Mouse (Mus musculus) intestine, embryonic 14.5 days (tissue): ENCODE results near the gene Cry2. TPM values are rescaled to one million over a fixed set of nuclear protein-coding genes. Genes with fewer than 3 reads are reported as not detected.

Experiments used
- ATAC-seq: fragments of 200-750 bp; cut with Nextera tagmentation; replicated peaks from 2 replicates; pipeline ENCODE4 v1.8.0; 2017; ENCODE audit warnings: low read depth, moderate number of reproducible peaks, moderate TSS enrichment, moderate library complexity; ENCODE audit not compliant: low FRiP score, low TSS enrichment
- DNase-seq: peaks from one replicate; pipeline ENCODE4 v3.0.0-alpha.2; 2018; ENCODE audit warnings: low spot score
- H3K27ac ChIP-seq: fragments of 300-500 bp; sonication (generic); 2 replicates; pipeline ENCODE4 v1.5.1; 2014; ENCODE audit warnings: low read depth, mild to moderate bottlenecking, control low read depth
- H3K27me3 ChIP-seq: fragments of 300-500 bp; sonication (generic); replicated peaks from 2 replicates; pipeline ENCODE4 v1.6.1; 2014; ENCODE audit warnings: low read length, control low read depth; ENCODE audit not compliant: control insufficient read depth, insufficient read depth
- H3K36me3 ChIP-seq: fragments of 300-500 bp; sonication (generic); 2 replicates; pipeline ENCODE4 v1.6.1; 2014; ENCODE audit warnings: low read length, control low read depth; ENCODE audit not compliant: control insufficient read depth, insufficient read depth
- H3K4me1 ChIP-seq: fragments of 300-500 bp; sonication (generic); replicated peaks from 2 replicates; pipeline ENCODE4 v1.6.1; 2014; ENCODE audit warnings: low read length, control low read depth, mixed read lengths; ENCODE audit not compliant: control insufficient read depth, insufficient read depth
- H3K4me2 ChIP-seq: fragments of 300-500 bp; sonication (generic); 2 replicates; pipeline ENCODE4 v1.6.1; 2014; ENCODE audit warnings: low read length
- H3K4me3 ChIP-seq: fragments of 300-500 bp; sonication (generic); 2 replicates; pipeline ENCODE4 v1.5.1; 2014; ENCODE audit warnings: low read depth, low read length, control low read depth, mixed read lengths
- H3K9ac ChIP-seq: fragments of 300-500 bp; sonication (generic); 2 replicates; pipeline ENCODE4 v1.6.1; 2014; ENCODE audit warnings: mild to moderate bottlenecking, low read length
- H3K9me3 ChIP-seq: fragments of 300-500 bp; sonication (generic); 2 replicates; pipeline ENCODE4 v1.6.1; 2016; ENCODE audit warnings: low read length, control low read depth; ENCODE audit not compliant: control insufficient read depth
- WGBS: fragments of 180-500 bp; shearing (Covaris S2); extraction: QIAGEN DNeasy Blood & Tissue Kit; methylation state at CpG from one replicate; pipeline ENCODE4 v1.1.7; 2014; 5-methylcytosine and 5-hydroxymethylcytosine counted together
- polyA plus RNA-seq: library from polyadenylated mRNA; unstranded; fragments of >200 nt; fragmentation: Nextera tagmentation; extraction: Ambion mirVana; gene quantifications from 2 replicates; pipeline ENCODE4 v1.2.1, GENCODE M21; 2014

Gene Cry2
- polyA plus RNA-seq, 1 experiment from 2014 or later = 16.7 TPM

DNA sequence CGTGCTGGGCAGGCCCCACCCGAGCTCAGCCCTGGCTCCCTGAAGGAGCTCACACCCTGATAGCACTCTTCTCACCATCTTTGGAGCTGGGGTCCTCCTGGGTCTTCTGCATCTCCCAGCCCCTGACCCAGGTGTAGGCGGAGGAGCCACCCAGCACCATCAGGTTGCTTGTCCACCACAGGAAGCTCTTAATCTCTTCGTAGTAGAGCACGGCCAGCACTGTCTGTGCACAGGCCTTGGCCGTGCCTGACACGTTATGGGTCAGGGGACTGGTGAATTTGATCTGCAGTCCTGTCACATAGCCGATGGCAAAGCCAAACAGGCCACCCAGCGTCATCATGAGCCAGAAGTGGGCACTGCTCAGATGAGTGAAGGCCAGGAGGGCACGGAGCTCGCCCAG is 20.3 kb upstream of the Cry2 start:
- Histone ChIP-seq H3K9ac (no peak overlapping the region), H3K27me3 (no peaks in the 10 kb centered on the region), H3K27ac (no peak overlapping the region), H3K4me3 (no peak overlapping the region), H3K36me3 (peaks cover 18% of the 10 kb centered on the region), H3K4me1 (peaks cover 17% of the 10 kb centered on the region), H3K4me2 (no peak overlapping the region), H3K9me3 (no peaks in the 10 kb centered on the region)
- ATAC-seq = no peak
- 89% methylated on average over 11 of the region's 11 CpGs for WGBS
- no peak for DNase-seq

DNA sequence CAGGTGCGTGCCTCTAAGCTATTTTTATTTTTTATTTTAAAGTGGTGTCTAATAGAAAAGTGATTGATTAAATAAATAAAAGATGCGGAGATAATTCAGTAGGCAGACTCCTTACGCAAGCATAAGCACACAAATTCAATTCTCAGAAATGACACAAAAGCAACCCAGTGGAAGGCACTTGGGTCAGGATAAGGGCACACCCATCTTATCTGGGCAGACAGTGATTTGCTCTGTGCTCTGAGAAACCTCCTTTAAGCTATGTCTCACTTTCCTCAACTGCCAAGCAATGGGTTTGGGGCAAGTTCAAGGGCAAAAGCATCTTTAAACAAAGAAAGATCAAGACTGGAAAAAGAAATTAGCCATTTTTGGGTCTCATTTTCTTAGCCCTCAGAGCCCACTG is 17.3 kb upstream of the Cry2 start:
- ATAC-seq = no peak

GRCm38 (mm10) chr2:92447121-92447740 is 13.4 kb upstream of the Cry2 start:
- DNase-seq = no peak
- Histone ChIP-seq H3K9me3 (no peaks in the 10 kb centered on the region), H3K27ac (no peak overlapping the region), H3K4me3 (no peak overlapping the region), H3K4me2 (no peak overlapping the region), H3K9ac (no peak overlapping the region), H3K27me3 (no peaks in the 10 kb centered on the region), H3K36me3 (0 out of 2 replicates have a peak, but pooled peaks cover under 1% of the 10 kb centered on the region), H3K4me1 (no peaks in the 10 kb centered on the region)
- WGBS = 73% methylated on average over 7 of the region's 7 CpGs
- no peak for ATAC-seq

More for the DNA sequence above, 17.3 kb upstream of the Cry2 start:
- Histone ChIP-seq H3K9me3 (no peaks in the 10 kb centered on the region), H3K9ac (no peak overlapping the region), H3K27ac (no peak overlapping the region), H3K4me3 (no peak overlapping the region), H3K4me1 (0 out of 2 replicates have a peak, but pooled peaks cover 2% of the 10 kb centered on the region), H3K4me2 (no peak overlapping the region), H3K36me3 (peaks cover 18% of the 10 kb centered on the region), H3K27me3 (no peaks in the 10 kb centered on the region)
- 86% methylated on average over 3 of the region's 3 CpGs for WGBS
- DNase-seq = no peak

- Histone ChIP-seq H3K4me3 (no peak overlapping the region), H3K9ac (no peak overlapping the region), H3K36me3 (no peaks in the 10 kb centered on the region), H3K9me3 (no peaks in the 10 kb centered on the region), H3K27ac (no peak overlapping the region), H3K4me1 (no peaks in the 10 kb centered on the region), H3K27me3 (no peaks in the 10 kb centered on the region), H3K4me2 (no peak overlapping the region)
- WGBS = 86% methylated on average over 8 of the region's 8 CpGs
- no peak for DNase-seq
- no peak for ATAC-seq
Observed at GRCm38 (mm10) chr2:92446656-92447055, 12.8 kb upstream of the Cry2 start.

GRCm38 (mm10) chr2:92445890-92446289 is 12.0 kb upstream of the Cry2 start:
- no peak overlapping the region for H3K4me2 ChIP-seq
- no peaks in the 10 kb centered on the region for H3K4me1 ChIP-seq
- H3K27me3 ChIP-seq = no peaks in the 10 kb centered on the region
- no peak overlapping the region for H3K9ac ChIP-seq
- H3K4me3 ChIP-seq = no peak overlapping the region
- H3K9me3 ChIP-seq = no peaks in the 10 kb centered on the region
- no peak overlapping the region for H3K27ac ChIP-seq
- DNase-seq (no peak), ATAC-seq (no peak)
- 39% methylated on average over 9 of the region's 9 CpGs for WGBS
- no peaks in the 10 kb centered on the region for H3K36me3 ChIP-seq

DNA sequence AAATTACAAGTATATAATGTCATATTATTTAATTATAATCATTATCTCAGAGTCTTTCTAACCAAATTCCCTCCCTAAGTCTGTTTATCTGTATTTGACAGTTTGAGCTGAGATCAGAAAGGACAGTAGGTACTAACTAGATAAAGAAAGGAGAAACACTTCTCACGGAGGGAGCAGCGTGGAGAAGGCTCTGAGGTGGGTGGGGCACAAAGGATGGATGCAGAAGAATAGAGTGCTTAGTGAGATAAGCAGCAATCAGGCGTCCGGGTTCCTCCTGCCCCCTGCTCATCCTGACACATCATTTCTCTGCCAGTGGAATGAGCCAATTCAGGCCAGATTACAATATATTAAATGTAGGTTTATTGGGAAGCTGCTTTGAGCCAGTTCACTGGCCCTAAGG is 10.5 kb upstream of the Cry2 start:
- 51% methylated on average over 4 of the region's 4 CpGs for WGBS
- Histone ChIP-seq H3K27ac (no peak overlapping the region), H3K9me3 (no peaks in the 10 kb centered on the region), H3K4me3 (no peak overlapping the region), H3K27me3 (no peaks in the 10 kb centered on the region), H3K36me3 (no peaks in the 10 kb centered on the region), H3K4me1 (no peaks in the 10 kb centered on the region), H3K4me2 (no peak overlapping the region), H3K9ac (no peak overlapping the region)
- ATAC-seq (no peak), DNase-seq (no peak)

DNA sequence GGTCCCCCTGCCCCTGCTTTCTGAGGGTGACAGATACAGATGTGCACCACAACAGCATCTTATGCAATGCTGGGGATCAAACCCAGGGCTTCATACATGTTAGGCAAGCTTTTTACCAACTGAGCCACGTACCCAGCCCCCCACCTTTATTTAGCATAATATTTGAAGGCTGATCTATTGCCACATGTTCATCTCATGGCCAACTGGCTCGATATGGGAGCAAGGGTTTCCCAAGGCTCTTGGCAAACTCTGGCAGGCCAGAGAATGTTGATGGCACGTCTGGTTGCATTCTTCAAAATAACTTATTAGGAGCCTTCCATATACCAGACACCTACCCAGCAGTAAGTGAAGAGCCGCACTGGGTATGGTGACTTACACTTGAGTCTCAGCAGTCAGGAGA is 9.5 kb upstream of the Cry2 start:
- H3K36me3 ChIP-seq = no peaks in the 10 kb centered on the region
- ATAC-seq (no peak), DNase-seq (no peak)
- no peaks in the 10 kb centered on the region for H3K4me1 ChIP-seq
- H3K4me2 ChIP-seq = no peak overlapping the region
- H3K9ac ChIP-seq = no peak overlapping the region
- WGBS = 77% methylated on average over 4 of the region's 4 CpGs
- H3K4me3 ChIP-seq = no peak overlapping the region
- no peak overlapping the region for H3K27ac ChIP-seq
- H3K27me3 ChIP-seq = no peaks in the 10 kb centered on the region
- H3K9me3 ChIP-seq = no peaks in the 10 kb centered on the region

GRCm38 (mm10) chr2:92442419-92443001 is 8.7 kb upstream of the Cry2 start:
- Histone ChIP-seq H3K9ac (no peak overlapping the region), H3K9me3 (no peaks in the 10 kb centered on the region), H3K27me3 (no peaks in the 10 kb centered on the region), H3K4me3 (no peak overlapping the region), H3K27ac (no peak overlapping the region), H3K36me3 (no peaks in the 10 kb centered on the region), H3K4me2 (no peak overlapping the region), H3K4me1 (no peaks in the 10 kb centered on the region)
- ATAC-seq (no peak), DNase-seq (no peak)
- WGBS = 79% methylated on average over 12 of the region's 12 CpGs

DNA sequence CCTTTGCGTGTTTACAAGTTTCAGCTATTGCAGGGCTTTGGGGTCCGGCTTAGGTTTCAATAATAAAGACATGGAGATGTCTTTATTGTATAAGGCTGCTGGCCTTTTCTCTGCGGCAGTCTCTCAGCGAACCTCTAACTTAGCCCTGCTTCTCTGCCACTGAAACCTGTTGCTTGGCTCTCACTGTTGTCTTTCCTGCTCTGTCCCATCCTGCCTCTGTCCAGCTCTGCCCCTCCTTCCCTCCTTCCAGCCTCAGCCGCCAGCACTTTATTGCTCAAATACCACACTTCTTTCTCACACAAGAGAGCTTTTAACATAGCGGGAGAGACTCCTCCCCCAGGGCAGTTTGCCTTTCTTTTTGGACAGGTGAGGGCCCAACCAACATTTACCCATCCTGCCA is 6.6 kb upstream of the Cry2 start:
- Histone ChIP-seq H3K27me3 (no peaks in the 10 kb centered on the region), H3K4me2 (no peak overlapping the region), H3K9me3 (no peaks in the 10 kb centered on the region), H3K9ac (no peak overlapping the region), H3K27ac (no peak overlapping the region), H3K4me3 (no peak overlapping the region), H3K36me3 (no peaks in the 10 kb centered on the region), H3K4me1 (no peaks in the 10 kb centered on the region)
- no peak for DNase-seq
- no peak for ATAC-seq
- 46% methylated on average over 6 of the region's 6 CpGs for WGBS
